20 mouse cellular contexts compared by ENCODE assay signal in the genomic region with DNA sequence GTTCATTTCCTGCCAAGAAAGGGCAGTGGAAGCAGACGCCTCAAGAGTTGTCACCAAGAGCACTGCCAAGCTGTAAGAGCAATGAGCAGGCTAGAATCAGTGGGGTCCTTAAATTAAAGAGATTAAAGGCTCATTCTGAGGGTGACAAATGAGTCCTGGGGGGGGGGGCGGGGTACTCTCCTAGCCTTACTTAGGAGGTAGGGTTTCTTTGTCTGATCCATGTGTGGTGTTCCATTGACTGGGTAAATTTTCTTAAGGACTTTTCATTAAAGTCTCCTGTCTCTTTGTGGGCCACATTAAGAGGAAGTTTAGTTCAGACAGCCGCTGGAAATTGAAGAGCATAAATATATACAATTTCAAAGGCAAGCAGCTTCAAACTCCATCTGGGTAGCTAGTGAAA.
DNase-seq lines count a peak whose midpoint lies in the region; ATAC-seq and TF ChIP-seq lines count a peak whose summit lies in the region.
"Had no signal": no experiment of that assay in that cellular context is flagged by ENCODE, and none has a peak within 500 bp of the region (broad histone marks: within the 10 kb centered on the region; RNA-seq: fewer than 3 reads in every experiment).

No protein-coding gene starts in this region.

- H3K27me3 ChIP-seq in forebrain, postnatal 0 days (ENCODE audit: insufficient read depth, low read length): no peaks in the 10 kb centered on the region
- H3K27me3 ChIP-seq in forebrain, embryonic 12.5 days: no peaks in the 10 kb centered on the region
- H3K27me3 ChIP-seq in heart, embryonic 14.5 days (ENCODE audit: control insufficient read depth, insufficient read depth, low read length): no peaks in the 10 kb centered on the region
- H3K27me3 ChIP-seq in kidney, postnatal 0 days (ENCODE audit: insufficient read depth, low read length): no peaks in the 10 kb centered on the region
- H3K27me3 ChIP-seq: hindbrain, embryonic 15.5 days; intestine, embryonic 15.5 days; midbrain, embryonic 13.5 days; neural tube, embryonic 12.5 days had no signal

- no peak; the same call in 1 of the 2 replicates for ATAC-seq in forebrain, postnatal 0 days
- ATAC-seq in forebrain, embryonic 12.5 days (ENCODE audit: low FRiP score): no peak
- ATAC-seq in heart, embryonic 14.5 days (ENCODE audit: insufficient number of reproducible peaks, insufficient read depth, low FRiP score, low read depth): no peak
- ATAC-seq in kidney, postnatal 0 days (replicated peaks; ENCODE audit: low FRiP score, low read depth): no peak
- peak; percentile 7; the same call in 1 of the 2 replicates for ATAC-seq in megakaryocyte, adult 5-6 weeks (ENCODE audit: poor library complexity, severe bottlenecking)
- ATAC-seq: intestine, embryonic 15.5 days; midbrain, embryonic 13.5 days had no signal

- no peak for TF ChIP-seq CTCF in forebrain, postnatal 0 days (IDR thresholded peaks at IDR 0.05; ENCODE audit: low read depth)
- TF ChIP-seq CTCF in kidney, postnatal 0 days (IDR thresholded peaks at IDR 0.05; ENCODE audit: low read depth): no peak

- H3K9me3 ChIP-seq in forebrain, postnatal 0 days (ENCODE audit: low read length): no peaks in the 10 kb centered on the region
- H3K9me3 ChIP-seq in forebrain, embryonic 12.5 days: no peaks in the 10 kb centered on the region
- no peaks in the 10 kb centered on the region for H3K9me3 ChIP-seq in heart, embryonic 14.5 days (ENCODE audit: control insufficient read depth, low read length)
- no peaks in the 10 kb centered on the region for H3K9me3 ChIP-seq in kidney, postnatal 0 days (replicated peaks; ENCODE audit: low read length)
- H3K9me3 ChIP-seq: hindbrain, embryonic 15.5 days; intestine, embryonic 15.5 days; midbrain, embryonic 13.5 days; neural tube, embryonic 12.5 days had no signal

- no peak for DNase-seq in forebrain, postnatal 0 days
- no peak for DNase-seq in heart, postnatal 36 days
- DNase-seq in kidney, postnatal 0 days (ENCODE audit: low spot score): peak; percentile 56
- DNase-seq in kidney, adult 9 months: no peak
- DNase-seq: adrenal gland, postnatal 36 days; cerebellum, adult 18-20 months; cerebellum, postnatal 25 days; embryo, embryonic 11 days; kidney, postnatal 25 days; layer of hippocampus, adult 9-11 months; right cerebral cortex, postnatal 4 days had no signal

- peaks cover 32% of the 10 kb centered on the region; the same call in 1 of the 2 replicates for H3K36me3 ChIP-seq in forebrain, postnatal 0 days (ENCODE audit: insufficient read depth)
- peaks cover 20% of the 10 kb centered on the region for H3K36me3 ChIP-seq in forebrain, embryonic 12.5 days (replicated peaks)
- H3K36me3 ChIP-seq in heart, embryonic 14.5 days (ENCODE audit: control insufficient read depth, insufficient read depth, low read length): peaks cover 37% of the 10 kb centered on the region
- 0 out of 2 replicates have a peak, but pooled peaks cover 5% of the 10 kb centered on the region for H3K36me3 ChIP-seq in kidney, postnatal 0 days (ENCODE audit: insufficient read depth, low read length)
- H3K36me3 ChIP-seq: intestine, embryonic 15.5 days had no signal

- H3K4me3 ChIP-seq in forebrain, postnatal 0 days (ENCODE audit: low read depth, low read length): no peak overlapping the region
- no peak overlapping the region for H3K4me3 ChIP-seq in forebrain, embryonic 12.5 days (replicated peaks)
- no peak overlapping the region for H3K4me3 ChIP-seq in heart, embryonic 14.5 days (ENCODE audit: control insufficient read depth in 1 of 2, insufficient read depth in 1 of 2, low read depth in 1 of 2, low read length in 2 of 2)
- H3K4me3 ChIP-seq in kidney, postnatal 0 days (replicated peaks; ENCODE audit: low read depth, low read length): no peak overlapping the region
- H3K4me3 ChIP-seq: hindbrain, embryonic 15.5 days; intestine, embryonic 15.5 days; midbrain, embryonic 13.5 days; neural tube, embryonic 12.5 days had no signal

- no peak overlapping the region for H3K4me2 ChIP-seq in forebrain, postnatal 0 days (ENCODE audit: low read depth)
- H3K4me2 ChIP-seq in forebrain, embryonic 12.5 days: no peak overlapping the region
- H3K4me2 ChIP-seq in heart, embryonic 14.5 days (ENCODE audit: low read length): no peak overlapping the region
- no peak overlapping the region for H3K4me2 ChIP-seq in kidney, postnatal 0 days (ENCODE audit: low read length)
- H3K4me2 ChIP-seq: hindbrain, embryonic 15.5 days; intestine, embryonic 15.5 days; midbrain, embryonic 13.5 days; neural tube, embryonic 12.5 days had no signal

- peak overlapping the region; percentile 60 for H3K27ac ChIP-seq in forebrain, postnatal 0 days (ENCODE audit: low read depth, low read length)
- no peak overlapping the region for H3K27ac ChIP-seq in forebrain, embryonic 12.5 days
- peak overlapping the region in 1 of 2 experiments; percentile 69; a peak in 2 of 4 replicates for H3K27ac ChIP-seq in heart, embryonic 14.5 days (replicated peaks in 1 of 2; ENCODE audit: control insufficient read depth in 1 of 2, insufficient read depth in 1 of 2, low read depth in 2 of 2, low read length in 2 of 2)
- no peak overlapping the region for H3K27ac ChIP-seq in kidney, postnatal 0 days
- H3K27ac ChIP-seq: hindbrain, embryonic 15.5 days; intestine, embryonic 15.5 days; liver, embryonic 14.5 days; midbrain, embryonic 13.5 days; neural tube, embryonic 12.5 days; stomach, postnatal 0 days had no signal

- H3K4me1 ChIP-seq in forebrain, postnatal 0 days (ENCODE audit: insufficient read depth): no peaks in the 10 kb centered on the region
- peaks cover 18% of the 10 kb centered on the region for H3K4me1 ChIP-seq in forebrain, embryonic 12.5 days
- peaks cover 43 to 61% of the 10 kb centered on the region in 2 experiments for H3K4me1 ChIP-seq in heart, embryonic 14.5 days (ENCODE audit: control insufficient read depth in 2 of 2, insufficient read depth in 2 of 2, low read length in 2 of 2)
- H3K4me1 ChIP-seq in kidney, postnatal 0 days (replicated peaks; ENCODE audit: insufficient read depth, low read length): 0 out of 2 replicates have a peak, but pooled peaks cover 4% of the 10 kb centered on the region
- H3K4me1 ChIP-seq: hindbrain, embryonic 15.5 days; neural tube, embryonic 12.5 days had no signal

- intact Hi-C loops in heart, postnatal 36 days (cut with DNase I): no loop called here

- H3K9ac ChIP-seq in forebrain, postnatal 0 days: no peak overlapping the region
- H3K9ac ChIP-seq in forebrain, embryonic 12.5 days: no peak overlapping the region
- H3K9ac ChIP-seq in heart, embryonic 14.5 days (ENCODE audit: low read length): peak overlapping the region; percentile 27; the same call in 1 of the 2 replicates
- H3K9ac ChIP-seq in kidney, postnatal 0 days (ENCODE audit: low read depth, low read length): no peak overlapping the region
- H3K9ac ChIP-seq: hindbrain, embryonic 15.5 days; intestine, embryonic 15.5 days; liver, embryonic 14.5 days; midbrain, embryonic 13.5 days; neural tube, embryonic 12.5 days had no signal

- WGBS in forebrain, postnatal 0 days: 9% methylated on average over 3 of the region's 3 CpGs
- 13% methylated on average over 3 of the region's 3 CpGs for WGBS in forebrain, embryonic 12.5 days
- WGBS in heart, embryonic 14.5 days: 51% methylated on average over 3 of the region's 3 CpGs
- WGBS in kidney, postnatal 0 days: 38% methylated on average over 3 of the region's 3 CpGs
